Mouse (Mus musculus) neural tube, embryonic 14.5 days (tissue): Measurements from ENCODE around the gene Thsd4. TPM values are rescaled to one million over a fixed set of nuclear protein-coding genes. Genes with fewer than 3 reads are reported as not detected.

Source experiments
- ATAC-seq: fragments of 200-750 bp; cut with Nextera tagmentation; 2 replicates; pipeline ENCODE4 v1.8.0; 2017; ENCODE audit warnings: low read depth, mild to moderate bottlenecking, moderate TSS enrichment, moderate library complexity
- H3K27ac ChIP-seq: fragments of 300-500 bp; sonication (generic); 2 replicates; pipeline ENCODE4 v1.5.1; 2014; ENCODE audit warnings: low read depth, mild to moderate bottlenecking, control low read depth, low read length, moderate library complexity, mixed read lengths
- H3K27me3 ChIP-seq: fragments of 300-500 bp; sonication (generic); 2 replicates; pipeline ENCODE4 v1.6.1; 2014; ENCODE audit warnings: low read length; ENCODE audit not compliant: control insufficient read depth, insufficient read depth
- H3K36me3 ChIP-seq: fragments of 300-500 bp; sonication (generic); 2 replicates; pipeline ENCODE4 v1.6.1; 2014; ENCODE audit warnings: low read length, mixed read lengths; ENCODE audit not compliant: control insufficient read depth, insufficient read depth
- H3K4me1 ChIP-seq: fragments of 300-500 bp; sonication (generic); 2 replicates; pipeline ENCODE4 v1.6.1; 2014; ENCODE audit warnings: low read length; ENCODE audit not compliant: control insufficient read depth, insufficient read depth
- H3K4me2 ChIP-seq: fragments of 300-500 bp; sonication (generic); 2 replicates; pipeline ENCODE4 v1.6.1; 2014; ENCODE audit warnings: mild to moderate bottlenecking, low read depth, low read length, control low read depth
- H3K4me3 ChIP-seq: fragments of 300-500 bp; sonication (generic); 2 replicates; pipeline ENCODE4 v1.5.1; 2014; ENCODE audit warnings: low read depth, low read length, control low read depth, mixed read lengths
- H3K9ac ChIP-seq: fragments of 300-500 bp; sonication (generic); replicated peaks from 2 replicates; pipeline ENCODE4 v1.6.1; 2014; ENCODE audit warnings: low read depth, mild to moderate bottlenecking, control low read depth, low read length, mixed read lengths
- H3K9me3 ChIP-seq: fragments of 300-500 bp; sonication (generic); 2 replicates; pipeline ENCODE4 v1.6.1; 2016; ENCODE audit warnings: low read length; ENCODE audit not compliant: control insufficient read depth
- WGBS: fragments of 180-500 bp; shearing (Covaris S2); extraction: QIAGEN DNeasy Blood & Tissue Kit; methylation state at CpG from one replicate; pipeline ENCODE4 v1.1.7; 2014; 5-methylcytosine and 5-hydroxymethylcytosine counted together
- polyA plus RNA-seq: library from polyadenylated mRNA; unstranded; fragments of >200 nt; fragmentation: Nextera tagmentation; extraction: Ambion mirVana; gene quantifications from 2 replicates; pipeline ENCODE4 v1.2.1, GENCODE M21; 2014

The Thsd4 gene
- polyA plus RNA-seq: 9.0 and 12.8 TPM in 2 replicates

- Histone ChIP-seq H3K36me3 (no peaks in the 10 kb centered on the region), H3K4me2 (peak within 1 kb of the TSS; percentile 73), H3K27ac (no peak within 1 kb of the TSS), H3K4me3 (peak within 1 kb of the TSS; percentile 44), H3K27me3 (no peaks in the 10 kb centered on the region; the same call in 1 of the 2 replicates), H3K9me3 (no peaks in the 10 kb centered on the region), H3K9ac (peak within 1 kb of the TSS; percentile 59), H3K4me1 (peaks cover 22% of the 10 kb centered on the region)
- WGBS: 1% methylated on average over 35 of the region's 51 CpGs
- peak; percentile 39; the same call in 1 of the 2 replicates for ATAC-seq
Observed at GRCm38 (mm10) chr9:60521806-60522264, at the start of gene Thsd4. TSS of gene Thsd4 (minus strand) at chr9:60522046.

- ATAC-seq: no peak
- Histone ChIP-seq H3K27me3 (no peaks in the 10 kb centered on the region), H3K4me3 (no peak overlapping the region), H3K9me3 (no peaks in the 10 kb centered on the region), H3K4me2 (no peak overlapping the region), H3K4me1 (no peaks in the 10 kb centered on the region), H3K9ac (no peak overlapping the region), H3K27ac (no peak overlapping the region), H3K36me3 (no peaks in the 10 kb centered on the region)
- 77% methylated on average over 4 of the region's 4 CpGs for WGBS
Observed at GRCm38 (mm10) chr9:60571041-60571440, 49.2 kb upstream of the Thsd4 start.

GRCm38 (mm10) chr9:60569366-60569765, 47.5 kb upstream of the Thsd4 start:
- no peaks in the 10 kb centered on the region for H3K4me1 ChIP-seq
- no peaks in the 10 kb centered on the region for H3K36me3 ChIP-seq
- WGBS: 51% methylated on average over 2 of the region's 2 CpGs
- H3K9ac ChIP-seq: no peak overlapping the region
- no peak overlapping the region for H3K4me2 ChIP-seq
- H3K4me3 ChIP-seq: no peak overlapping the region
- no peaks in the 10 kb centered on the region for H3K9me3 ChIP-seq
- no peaks in the 10 kb centered on the region for H3K27me3 ChIP-seq
- ATAC-seq: no peak
- H3K27ac ChIP-seq: no peak overlapping the region

GRCm38 (mm10) chr9:60563809-60564208, 42.0 kb upstream of the Thsd4 start:
- no peak overlapping the region for H3K4me2 ChIP-seq
- H3K27me3 ChIP-seq: no peaks in the 10 kb centered on the region
- no peaks in the 10 kb centered on the region for H3K36me3 ChIP-seq
- no peak for ATAC-seq
- H3K9ac ChIP-seq: no peak overlapping the region
- no peaks in the 10 kb centered on the region for H3K9me3 ChIP-seq
- H3K27ac ChIP-seq: no peak overlapping the region
- no peak overlapping the region for H3K4me3 ChIP-seq
- 96% methylated on average over 7 of the region's 7 CpGs for WGBS
- peaks cover 7% of the 10 kb centered on the region; the same call in 1 of the 2 replicates for H3K4me1 ChIP-seq

- WGBS: 31% methylated on average over 20 of the region's 20 CpGs
- no peaks in the 10 kb centered on the region for H3K36me3 ChIP-seq
- H3K4me2 ChIP-seq: peak overlapping the region; percentile 20; the same call in 1 of the 2 replicates
- no peaks in the 10 kb centered on the region for H3K27me3 ChIP-seq
- H3K27ac ChIP-seq: no peak overlapping the region; the same call in 1 of the 2 replicates
- no peak overlapping the region for H3K4me3 ChIP-seq
- ATAC-seq: peak; percentile 61; the same call in 1 of the 2 replicates
- H3K9ac ChIP-seq: no peak overlapping the region
- no peaks in the 10 kb centered on the region for H3K9me3 ChIP-seq
- peaks cover 7% of the 10 kb centered on the region; the same call in 1 of the 2 replicates for H3K4me1 ChIP-seq
Observed at GRCm38 (mm10) chr9:60562443-60563371, 40.9 kb upstream of the Thsd4 start.

GRCm38 (mm10) chr9:60561641-60562289, 39.9 kb upstream of the Thsd4 start:
- 70% methylated on average over 9 of the region's 9 CpGs for WGBS
- H3K27ac ChIP-seq: no peak overlapping the region
- no peaks in the 10 kb centered on the region for H3K9me3 ChIP-seq
- peaks cover 7% of the 10 kb centered on the region; the same call in 1 of the 2 replicates for H3K4me1 ChIP-seq
- no peak overlapping the region for H3K4me3 ChIP-seq
- no peak overlapping the region for H3K4me2 ChIP-seq
- no peak for ATAC-seq
- H3K36me3 ChIP-seq: no peaks in the 10 kb centered on the region
- no peak overlapping the region for H3K9ac ChIP-seq
- no peaks in the 10 kb centered on the region for H3K27me3 ChIP-seq

GRCm38 (mm10) chr9:60558507-60558906, 36.7 kb upstream of the Thsd4 start:
- H3K4me2 ChIP-seq: no peak overlapping the region
- no peak overlapping the region for H3K27ac ChIP-seq
- peaks cover 7% of the 10 kb centered on the region; the same call in 1 of the 2 replicates for H3K4me1 ChIP-seq
- H3K9me3 ChIP-seq: no peaks in the 10 kb centered on the region
- no peak for ATAC-seq
- 78% methylated on average over 3 of the region's 3 CpGs for WGBS
- no peak overlapping the region for H3K4me3 ChIP-seq
- no peaks in the 10 kb centered on the region for H3K27me3 ChIP-seq
- H3K9ac ChIP-seq: no peak overlapping the region
- no peaks in the 10 kb centered on the region for H3K36me3 ChIP-seq

- H3K27me3 ChIP-seq: no peaks in the 10 kb centered on the region
- H3K27ac ChIP-seq: no peak overlapping the region
- no peaks in the 10 kb centered on the region for H3K36me3 ChIP-seq
- H3K9me3 ChIP-seq: no peaks in the 10 kb centered on the region
- ATAC-seq: no peak
- WGBS: 94% methylated on average over 4 of the region's 4 CpGs
- H3K4me2 ChIP-seq: no peak overlapping the region
- H3K4me3 ChIP-seq: no peak overlapping the region
- H3K4me1 ChIP-seq: no peaks in the 10 kb centered on the region
- H3K9ac ChIP-seq: no peak overlapping the region
Observed at GRCm38 (mm10) chr9:60551238-60551637, 29.4 kb upstream of the Thsd4 start.

- WGBS: 29% methylated on average over 4 of the region's 4 CpGs
- no peaks in the 10 kb centered on the region for H3K9me3 ChIP-seq
- H3K36me3 ChIP-seq: no peaks in the 10 kb centered on the region
- no peak overlapping the region for H3K4me2 ChIP-seq
- H3K27me3 ChIP-seq: no peaks in the 10 kb centered on the region
- no peak overlapping the region for H3K4me3 ChIP-seq
- no peak overlapping the region for H3K27ac ChIP-seq
- H3K4me1 ChIP-seq: no peaks in the 10 kb centered on the region
- ATAC-seq: no peak
- H3K9ac ChIP-seq: no peak overlapping the region
Observed at GRCm38 (mm10) chr9:60548182-60548581, 26.3 kb upstream of the Thsd4 start.
